Mouse (Mus musculus): ENCODE data around the gene Peak1. TPM values are rescaled to one million over a fixed set of nuclear protein-coding genes. Genes with fewer than 3 reads are reported as not detected.

Gene Peak1
- polyA plus RNA-seq, 1 experiment from 2014 or later: 9.4 TPM

DNA sequence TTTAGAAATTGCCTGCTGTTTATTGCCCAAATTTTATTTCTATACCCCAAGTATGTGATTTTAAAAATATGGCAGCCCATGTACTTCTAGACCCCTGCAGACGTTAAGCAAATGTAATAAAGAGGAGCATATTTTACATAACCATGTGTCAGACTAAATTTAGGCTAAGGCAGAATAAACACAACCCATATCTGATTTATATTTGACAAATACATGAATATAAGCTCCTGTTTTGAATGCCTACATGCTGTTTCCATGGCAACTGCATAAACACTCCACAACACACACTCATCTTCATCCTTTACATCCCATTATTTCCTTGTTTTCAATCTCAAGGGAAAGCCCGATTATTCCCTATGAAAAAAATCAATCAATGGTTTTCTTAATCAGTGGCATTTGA lies 108.8 kb downstream of the Peak1 start:
- no peak overlapping the region for H3K4me2 ChIP-seq
- H3K27me3 ChIP-seq: no peaks in the 10 kb centered on the region
- WGBS: 72% methylated on average over 2 of the region's 2 CpGs
- no peak for ATAC-seq (ENCODE audit: insufficient number of reproducible peaks, insufficient read depth, low FRiP score, low TSS enrichment, low read depth)
- H3K4me1 ChIP-seq (replicated peaks): no peaks in the 10 kb centered on the region
- no peak overlapping the region for H3K27ac ChIP-seq
- no peak overlapping the region for H3K4me3 ChIP-seq (replicated peaks)
- no peaks in the 10 kb centered on the region for H3K9me3 ChIP-seq
- H3K9ac ChIP-seq (replicated peaks): no peak overlapping the region
- H3K36me3 ChIP-seq: no peaks in the 10 kb centered on the region

DNA sequence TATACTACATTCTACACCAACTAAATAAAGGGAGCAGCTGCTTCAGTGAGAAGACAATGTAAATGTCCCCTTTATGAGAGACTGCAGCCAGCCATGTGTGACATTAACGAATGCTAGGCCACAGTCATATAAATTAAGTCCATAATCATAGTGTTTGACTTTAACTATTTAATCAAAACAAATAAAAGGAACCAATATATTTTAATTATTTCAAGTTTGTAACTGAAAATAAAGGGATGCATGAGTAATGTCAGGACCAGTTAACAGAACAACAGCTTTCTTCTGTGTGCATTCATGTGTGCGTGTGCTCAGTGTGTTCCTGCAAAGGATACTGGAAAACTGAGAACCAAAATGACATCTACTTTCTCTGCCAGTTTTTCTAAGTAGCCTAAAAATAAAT lies 113.3 kb downstream of the Peak1 start:
- ATAC-seq (ENCODE audit: insufficient number of reproducible peaks, insufficient read depth, low FRiP score, low TSS enrichment, low read depth): no peak
- Histone ChIP-seq H3K4me2 (no peak overlapping the region), H3K4me3 (replicated peaks) (no peak overlapping the region), H3K9ac (replicated peaks) (no peak overlapping the region), H3K36me3 (no peaks in the 10 kb centered on the region), H3K9me3 (no peaks in the 10 kb centered on the region), H3K27ac (no peak overlapping the region), H3K4me1 (replicated peaks) (no peaks in the 10 kb centered on the region), H3K27me3 (no peaks in the 10 kb centered on the region)
- 73% methylated on average over 2 of the region's 2 CpGs for WGBS

DNA sequence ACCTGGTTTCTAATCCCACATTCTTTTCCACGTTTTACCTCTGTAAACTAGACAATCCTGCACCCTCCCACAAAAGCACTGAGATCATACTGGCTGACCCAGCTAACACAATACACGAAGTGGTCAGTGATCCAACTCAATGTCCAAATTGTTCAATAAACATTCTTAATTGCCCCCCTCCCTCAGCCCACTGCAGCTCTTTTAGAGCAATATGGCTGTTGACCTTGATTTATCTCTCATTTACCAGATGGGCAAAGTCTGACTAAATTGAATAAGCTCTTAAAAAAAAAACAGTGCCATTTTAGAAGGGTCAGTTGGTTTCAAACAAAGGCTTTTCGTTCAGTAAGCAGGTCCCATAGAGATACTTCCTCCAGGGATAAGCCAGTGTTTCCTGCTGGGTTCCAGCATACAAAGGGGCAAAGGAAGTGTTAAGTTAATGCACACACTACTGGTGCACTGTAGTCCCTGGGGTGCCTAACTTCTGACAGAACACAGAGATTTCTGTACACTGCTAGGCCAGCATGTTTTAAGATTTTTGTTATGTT lies 114.9 kb downstream of the Peak1 start:
- no peak overlapping the region for H3K4me3 ChIP-seq (replicated peaks)
- H3K9me3 ChIP-seq: no peaks in the 10 kb centered on the region
- WGBS: 51% methylated on average over 3 of the region's 3 CpGs
- H3K4me1 ChIP-seq (replicated peaks): no peaks in the 10 kb centered on the region
- no peaks in the 10 kb centered on the region for H3K36me3 ChIP-seq
- no peak for ATAC-seq (ENCODE audit: insufficient number of reproducible peaks, insufficient read depth, low FRiP score, low TSS enrichment, low read depth)
- no peak overlapping the region for H3K27ac ChIP-seq
- H3K4me2 ChIP-seq: no peak overlapping the region
- no peak overlapping the region for H3K9ac ChIP-seq (replicated peaks)
- H3K27me3 ChIP-seq: no peaks in the 10 kb centered on the region

DNA sequence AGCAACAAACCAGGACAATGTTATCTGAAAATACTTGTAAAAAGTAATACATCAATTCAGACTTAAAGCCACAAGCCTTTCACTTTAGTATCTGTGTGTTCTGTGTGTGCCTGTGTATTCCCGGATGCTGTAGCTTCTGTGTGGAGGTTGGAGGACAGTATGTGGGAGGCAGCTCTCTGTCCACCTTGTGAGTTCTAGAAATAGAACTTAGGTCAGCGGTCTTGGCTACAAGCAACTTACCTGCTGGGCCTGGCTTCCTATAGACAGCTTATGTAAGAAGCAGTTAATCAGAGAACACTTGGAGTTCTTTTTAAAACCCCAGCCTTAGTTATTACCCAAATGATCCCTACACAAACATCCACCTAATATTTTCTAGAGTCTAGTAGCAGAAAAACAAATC lies 127.8 kb downstream of the Peak1 start:
- Histone ChIP-seq H3K9me3 (no peaks in the 10 kb centered on the region), H3K27me3 (no peaks in the 10 kb centered on the region), H3K4me1 (replicated peaks) (0 out of 2 replicates have a peak, but pooled peaks cover 6% of the 10 kb centered on the region), H3K4me2 (no peak overlapping the region), H3K4me3 (replicated peaks) (no peak overlapping the region), H3K9ac (replicated peaks) (no peak overlapping the region), H3K36me3 (no peaks in the 10 kb centered on the region), H3K27ac (no peak overlapping the region)
- ATAC-seq (ENCODE audit: insufficient number of reproducible peaks, insufficient read depth, low FRiP score, low TSS enrichment, low read depth): no peak
- WGBS: 92% methylated on average over 2 of the region's 2 CpGs

DNA sequence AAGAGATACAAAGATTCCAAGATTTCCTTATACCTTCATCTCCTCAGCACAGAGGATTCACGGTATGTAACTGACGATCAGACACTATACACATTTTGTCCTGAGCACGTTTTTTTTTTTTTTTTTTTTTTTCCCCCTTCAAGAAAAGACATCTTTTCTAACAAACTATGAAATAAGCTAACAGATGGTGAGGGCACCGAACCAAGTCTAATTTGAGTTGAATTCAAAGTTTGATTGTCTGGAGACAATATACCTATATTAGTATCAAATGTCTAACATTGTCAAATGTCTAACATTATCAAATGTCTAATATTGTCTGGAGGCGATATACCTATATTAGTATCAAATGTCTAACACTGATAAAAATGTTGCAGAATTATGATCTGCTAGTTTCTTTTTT lies 135.4 kb downstream of the Peak1 start:
- no peak for ATAC-seq (ENCODE audit: insufficient number of reproducible peaks, insufficient read depth, low FRiP score, low TSS enrichment, low read depth)
- no peaks in the 10 kb centered on the region for H3K9me3 ChIP-seq
- no peak overlapping the region for H3K4me2 ChIP-seq
- no peaks in the 10 kb centered on the region for H3K36me3 ChIP-seq
- 90% methylated on average over 5 of the region's 5 CpGs for WGBS
- no peaks in the 10 kb centered on the region for H3K27me3 ChIP-seq
- no peak overlapping the region for H3K27ac ChIP-seq
- no peak overlapping the region for H3K9ac ChIP-seq (replicated peaks)
- H3K4me1 ChIP-seq (replicated peaks): 0 out of 2 replicates have a peak, but pooled peaks cover 6% of the 10 kb centered on the region
- no peak overlapping the region for H3K4me3 ChIP-seq (replicated peaks)

DNA sequence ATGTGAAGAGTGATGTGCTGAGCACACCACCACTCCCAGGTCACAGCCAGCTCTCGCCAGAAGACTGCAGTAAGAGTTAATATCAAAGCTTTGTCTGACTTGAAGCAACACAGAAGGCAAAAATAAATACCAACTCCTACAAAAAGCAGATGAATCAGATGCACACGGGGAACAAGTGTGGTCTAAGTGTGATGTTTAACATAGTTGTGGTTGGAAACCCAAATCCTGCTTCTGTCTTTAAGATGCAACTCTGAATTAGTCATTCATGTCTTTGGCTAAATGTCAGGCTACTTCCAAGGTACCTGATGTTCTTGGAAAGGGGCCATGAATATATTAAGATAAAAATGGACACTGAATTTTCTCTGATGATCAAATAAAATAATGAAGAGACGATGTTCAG lies 144.3 kb downstream of the Peak1 start:
- no peaks in the 10 kb centered on the region for H3K36me3 ChIP-seq
- 90% methylated on average over 3 of the region's 3 CpGs for WGBS
- no peak overlapping the region for H3K4me2 ChIP-seq
- no peak overlapping the region for H3K4me3 ChIP-seq (replicated peaks)
- no peak overlapping the region for H3K9ac ChIP-seq (replicated peaks)
- H3K27ac ChIP-seq: no peak overlapping the region
- no peak for ATAC-seq (ENCODE audit: insufficient number of reproducible peaks, insufficient read depth, low FRiP score, low TSS enrichment, low read depth)
- no peaks in the 10 kb centered on the region for H3K27me3 ChIP-seq
- no peaks in the 10 kb centered on the region for H3K4me1 ChIP-seq (replicated peaks)
- H3K9me3 ChIP-seq: 0 out of 2 replicates have a peak, but pooled peaks cover 3% of the 10 kb centered on the region

DNA sequence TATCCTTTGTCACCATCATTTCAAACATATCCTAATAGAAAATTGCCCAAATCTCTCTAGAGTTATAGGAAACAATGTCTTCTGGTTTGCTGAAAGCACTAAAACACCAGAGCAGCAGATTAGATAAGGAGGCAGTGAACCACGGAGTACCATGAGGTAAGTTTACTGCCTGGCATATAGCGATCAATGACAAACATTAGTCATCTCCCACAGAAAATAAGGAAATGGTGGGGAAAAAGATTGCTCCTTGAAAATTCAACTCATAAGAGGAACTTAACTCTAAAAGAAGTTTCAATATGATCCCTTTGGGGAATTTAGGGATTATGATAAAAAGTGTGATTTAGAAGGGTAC lies 145.6 kb downstream of the Peak1 start:
- WGBS: 89% methylated on average over 2 of the region's 2 CpGs
- H3K4me3 ChIP-seq (replicated peaks): no peak overlapping the region
- H3K9me3 ChIP-seq: 0 out of 2 replicates have a peak, but pooled peaks cover 3% of the 10 kb centered on the region
- no peaks in the 10 kb centered on the region for H3K27me3 ChIP-seq
- no peak overlapping the region for H3K9ac ChIP-seq (replicated peaks)
- no peak overlapping the region for H3K27ac ChIP-seq
- 0 out of 2 replicates have a peak, but pooled peaks cover 2% of the 10 kb centered on the region for H3K4me1 ChIP-seq (replicated peaks)
- no peak overlapping the region for H3K4me2 ChIP-seq
- ATAC-seq (ENCODE audit: insufficient number of reproducible peaks, insufficient read depth, low FRiP score, low TSS enrichment, low read depth): no peak
- H3K36me3 ChIP-seq: no peaks in the 10 kb centered on the region

DNA sequence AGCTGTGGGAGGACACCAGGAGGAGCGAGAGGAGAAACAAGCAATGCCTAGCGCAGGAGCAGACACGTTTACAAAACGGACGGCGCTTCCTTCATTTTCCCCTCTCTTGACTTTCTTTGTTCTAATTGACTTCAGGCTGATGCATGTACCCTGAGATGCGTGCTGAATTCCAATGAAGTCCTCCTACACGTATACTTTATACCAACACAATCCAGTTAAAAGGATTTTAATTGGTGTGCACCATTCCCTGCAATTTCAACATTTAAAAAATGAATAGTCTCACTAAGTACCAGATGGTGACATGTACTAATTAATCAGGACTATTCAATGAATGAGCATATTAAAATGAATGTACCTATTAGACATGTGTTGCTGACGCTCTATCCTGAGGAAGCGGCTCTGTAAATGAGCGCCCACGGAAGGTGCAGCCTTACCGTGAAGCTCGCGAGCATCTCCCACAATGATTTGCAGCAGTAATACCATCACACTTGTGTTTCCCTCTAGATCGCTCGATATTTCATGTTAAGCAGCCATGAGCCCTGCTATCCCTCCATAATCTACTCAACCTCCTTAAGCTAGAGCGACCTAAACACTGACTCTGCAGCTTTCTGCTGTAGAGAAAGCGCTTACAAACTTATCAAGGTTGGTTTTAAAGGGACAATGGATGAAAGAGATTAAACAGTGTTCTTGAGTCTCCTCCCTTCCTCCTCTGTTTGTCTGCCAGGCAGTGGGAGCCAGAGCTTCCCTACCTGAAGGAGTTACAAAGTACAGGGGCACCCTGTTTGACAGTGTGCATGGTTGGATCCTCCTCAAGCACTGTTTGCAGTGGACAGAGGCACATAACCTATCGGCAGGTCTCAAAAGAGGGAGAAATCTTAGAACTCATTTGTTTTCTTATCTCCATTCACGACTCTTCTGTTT lies 146.3 kb downstream of the Peak1 start:
- ATAC-seq (ENCODE audit: insufficient number of reproducible peaks, insufficient read depth, low FRiP score, low TSS enrichment, low read depth): no peak
- Histone ChIP-seq H3K4me2 (no peak overlapping the region), H3K9me3 (0 out of 2 replicates have a peak, but pooled peaks cover under 1% of the 10 kb centered on the region), H3K27ac (no peak overlapping the region), H3K36me3 (no peaks in the 10 kb centered on the region), H3K9ac (replicated peaks) (no peak overlapping the region), H3K4me1 (replicated peaks) (0 out of 2 replicates have a peak, but pooled peaks cover 2% of the 10 kb centered on the region), H3K4me3 (replicated peaks) (no peak overlapping the region), H3K27me3 (no peaks in the 10 kb centered on the region)
- WGBS: 90% methylated on average over 21 of the region's 21 CpGs

DNA sequence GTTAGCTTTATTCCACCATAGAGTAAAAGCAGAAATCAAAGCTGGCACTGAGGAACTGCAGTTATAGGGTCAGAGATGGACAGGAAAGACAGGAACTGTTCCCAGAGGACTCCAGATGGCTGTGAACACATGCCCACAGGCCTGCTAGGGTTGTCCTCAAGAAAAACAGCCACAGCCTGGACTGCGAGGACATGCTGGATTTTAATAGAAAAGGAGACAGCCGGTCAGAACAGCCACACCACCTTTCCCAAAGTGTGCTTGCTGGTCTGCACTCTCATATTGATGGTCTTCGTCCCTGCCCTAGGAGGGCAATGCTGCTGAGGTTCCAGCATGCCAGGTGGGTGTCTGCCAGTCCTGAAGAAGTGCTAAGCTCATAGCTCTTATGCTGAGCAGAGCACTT lies 148.8 kb downstream of the Peak1 start:
- H3K9ac ChIP-seq (replicated peaks): no peak overlapping the region
- no peaks in the 10 kb centered on the region for H3K9me3 ChIP-seq
- no peaks in the 10 kb centered on the region for H3K36me3 ChIP-seq
- no peak for ATAC-seq (ENCODE audit: insufficient number of reproducible peaks, insufficient read depth, low FRiP score, low TSS enrichment, low read depth)
- H3K27me3 ChIP-seq: no peaks in the 10 kb centered on the region
- peaks cover 2% of the 10 kb centered on the region for H3K4me1 ChIP-seq (replicated peaks)
- no peak overlapping the region for H3K27ac ChIP-seq
- 82% methylated on average over 3 of the region's 3 CpGs for WGBS
- no peak overlapping the region for H3K4me3 ChIP-seq (replicated peaks)
- no peak overlapping the region for H3K4me2 ChIP-seq

DNA sequence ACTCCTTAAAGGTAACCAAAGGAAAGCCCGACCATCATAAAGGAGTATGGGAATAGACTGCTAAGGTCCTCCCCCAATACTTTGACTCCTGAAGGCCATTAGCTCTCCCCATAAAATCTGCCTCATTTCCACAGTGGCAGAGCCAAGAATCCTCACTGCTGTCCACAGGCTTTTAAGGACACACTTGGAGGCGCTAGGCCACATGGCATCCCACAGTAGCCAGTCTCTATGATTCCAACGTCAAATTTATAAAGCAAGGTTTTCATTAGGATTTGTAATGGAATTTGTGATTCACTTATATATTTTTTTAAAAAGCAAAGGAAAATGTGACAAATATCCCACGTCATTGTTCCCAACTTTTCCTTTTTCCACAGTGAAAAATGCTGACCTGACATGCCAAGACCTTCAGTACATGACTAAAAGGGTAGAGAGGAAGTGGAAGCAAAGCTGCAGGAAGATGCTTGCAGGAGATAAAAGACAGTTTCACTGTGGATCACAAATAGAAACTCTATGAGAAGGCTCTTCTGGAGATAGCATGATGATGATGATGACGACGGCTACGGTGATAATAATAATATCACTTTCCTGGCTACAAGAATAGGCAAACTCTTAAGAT lies 151.6 kb downstream of the Peak1 start:
- WGBS: 77% methylated on average over 7 of the region's 7 CpGs

DNA sequence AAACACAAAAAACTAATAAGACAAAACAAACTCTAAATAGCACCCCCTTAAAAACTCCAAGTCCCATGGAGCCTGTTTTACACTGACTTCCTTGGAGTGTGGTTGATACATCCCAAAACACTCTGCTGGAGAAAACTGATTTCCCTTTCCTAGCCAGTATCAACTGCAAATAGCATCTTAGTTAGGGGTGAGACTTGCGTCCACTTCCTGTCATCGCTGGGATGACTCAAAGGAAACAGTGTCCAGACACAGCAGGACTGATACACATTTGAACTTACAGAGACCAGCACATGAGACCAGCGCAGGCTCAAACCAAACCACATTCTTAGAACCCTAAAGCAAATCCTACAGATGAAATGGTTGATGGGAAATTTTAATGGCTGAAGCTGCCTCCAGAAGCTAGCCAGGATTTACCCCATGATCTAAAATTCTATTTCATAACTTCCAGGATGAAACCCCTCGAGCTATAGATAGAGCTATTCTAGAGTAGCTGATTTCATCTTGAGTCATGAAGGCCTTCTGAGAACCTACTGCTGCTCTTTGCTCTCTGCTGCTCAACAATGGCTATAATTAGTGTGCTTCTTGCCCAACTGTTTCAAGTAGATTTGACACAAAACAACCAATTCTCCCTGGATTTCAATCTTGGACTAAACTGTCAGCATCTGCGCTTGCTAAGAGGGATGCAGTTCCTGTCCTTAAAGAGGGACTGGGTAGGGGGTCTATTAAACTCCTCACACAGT lies 152.2 kb downstream of the Peak1 start:
- Histone ChIP-seq H3K4me2 (no peak overlapping the region), H3K9ac (replicated peaks) (no peak overlapping the region), H3K9me3 (peaks cover under 1% of the 10 kb centered on the region; the same call in 1 of the 2 replicates), H3K36me3 (no peaks in the 10 kb centered on the region), H3K27ac (no peak overlapping the region), H3K4me1 (replicated peaks) (peaks cover 2% of the 10 kb centered on the region), H3K27me3 (no peaks in the 10 kb centered on the region), H3K4me3 (replicated peaks) (no peak overlapping the region)
- ATAC-seq (ENCODE audit: insufficient number of reproducible peaks, insufficient read depth, low FRiP score, low TSS enrichment, low read depth): no peak
- 79% methylated on average over 5 of the region's 5 CpGs for WGBS

More for the DNA sequence above, 151.6 kb downstream of the Peak1 start:
- Histone ChIP-seq H3K9ac (replicated peaks) (no peak overlapping the region), H3K4me2 (no peak overlapping the region), H3K36me3 (no peaks in the 10 kb centered on the region), H3K4me1 (replicated peaks) (peaks cover 2% of the 10 kb centered on the region), H3K27ac (no peak overlapping the region), H3K4me3 (replicated peaks) (no peak overlapping the region), H3K27me3 (no peaks in the 10 kb centered on the region), H3K9me3 (no peaks in the 10 kb centered on the region)
- no peak for ATAC-seq (ENCODE audit: insufficient number of reproducible peaks, insufficient read depth, low FRiP score, low TSS enrichment, low read depth)

All from limb, embryonic 12.5 days (tissue).